Mouse (Mus musculus): ENCODE data around the gene Flrt1. TPM values are rescaled to one million over a fixed set of nuclear protein-coding genes. Genes with fewer than 3 reads are reported as not detected.

The Flrt1 gene
- total and polyA plus RNA-seq, 3 experiments, result not detected

GRCm38 (mm10) chr19:7153232-7153631 lies 47.7 kb upstream of the Flrt1 start:
- in situ Hi-C loops (cut with MboI; ENCODE audit: low pct_ligation_motif_present, low pct_unique_long_range_greater_than_20kb, low sequenced_read_pairs) (no loop called here), dilution Hi-C loops (cut with MboI; ENCODE audit: extremely low pct_ligation_motif_present, extremely low pct_unique_long_range_greater_than_20kb, low sequenced_read_pairs) (no loop called here)
- Histone ChIP-seq H3K79me2 (replicated peaks; ENCODE audit: control insufficient read depth, extremely low read depth, insufficient read depth, poor library complexity, severe bottlenecking) (no peaks in the 10 kb centered on the region), H3K27ac (ENCODE audit: insufficient read depth, low read depth) (no peak overlapping the region), H3K36me3 (replicated peaks in 1 of 2; ENCODE audit: control insufficient read depth in 1 of 2, insufficient read depth in 1 of 2, low read length in 1 of 2) (no peaks in the 10 kb centered on the region), H3K4me2 (ENCODE audit: insufficient read depth, low read depth, poor library complexity, severe bottlenecking) (no peak overlapping the region), H3K9ac (ENCODE audit: insufficient read depth, low read depth) (no peak overlapping the region), H3K9me3 (replicated peaks; ENCODE audit: low read length) (no peaks in the 10 kb centered on the region), H3K27me3 (replicated peaks) (peaks cover 95% of the 10 kb centered on the region), H3K4me3 (replicated peaks in 1 of 3; ENCODE audit: low read depth in 2 of 3, low read length in 2 of 3, poor library complexity in 1 of 3) (no peak overlapping the region), H3K4me1 (ENCODE audit: control insufficient read depth in 1 of 2, insufficient read depth in 2 of 2) (no peaks in the 10 kb centered on the region)
- no peak for DNase-seq (ENCODE audit: extremely low read depth)
- TF ChIP-seq E2F4 (IDR thresholded peaks at IDR 0.05; ENCODE audit: insufficient replicate concordance, low read depth, low read length), result no peak

- Histone ChIP-seq H3K9me3 (replicated peaks; ENCODE audit: low read length) (no peaks in the 10 kb centered on the region), H3K4me1 (ENCODE audit: control insufficient read depth in 1 of 2, insufficient read depth in 2 of 2) (no peaks in the 10 kb centered on the region), H3K36me3 (replicated peaks in 1 of 2; ENCODE audit: control insufficient read depth in 1 of 2, insufficient read depth in 1 of 2, low read length in 1 of 2) (no peaks in the 10 kb centered on the region), H3K4me2 (ENCODE audit: insufficient read depth, low read depth, poor library complexity, severe bottlenecking) (no peak overlapping the region), H3K27ac (ENCODE audit: insufficient read depth, low read depth) (no peak overlapping the region), H3K79me2 (replicated peaks; ENCODE audit: control insufficient read depth, extremely low read depth, insufficient read depth, poor library complexity, severe bottlenecking) (no peaks in the 10 kb centered on the region), H3K9ac (ENCODE audit: insufficient read depth, low read depth) (no peak overlapping the region), H3K27me3 (replicated peaks) (peaks cover 95% of the 10 kb centered on the region), H3K4me3 (replicated peaks in 1 of 3; ENCODE audit: low read depth in 2 of 3, low read length in 2 of 3, poor library complexity in 1 of 3) (no peak overlapping the region)
- TF ChIP-seq USF1 (IDR thresholded peaks at IDR 0.05; ENCODE audit: low read depth, low read length) (no peak), PAX5 (IDR thresholded peaks at IDR 0.05; ENCODE audit: low read length) (no peak), TCF12 (IDR thresholded peaks at IDR 0.05; ENCODE audit: low read depth, low read length) (no peak), NRF1 (IDR thresholded peaks at IDR 0.05; ENCODE audit: low read depth, low read length) (no peak), POLR2AphosphoS2 (IDR thresholded peaks at IDR 0.05; ENCODE audit: low read depth, low read length) (no peak), IRF4 (IDR thresholded peaks at IDR 0.05; ENCODE audit: low read depth, low read length) (no peak), BHLHE40 (IDR thresholded peaks at IDR 0.05; ENCODE audit: low read depth, low read length) (no peak), SMC3 (IDR thresholded peaks at IDR 0.05; ENCODE audit: low read depth, low read length) (no peak), SIN3A (IDR thresholded peaks at IDR 0.05; ENCODE audit: low read length) (no peak), ZKSCAN1 (IDR thresholded peaks at IDR 0.05; ENCODE audit: borderline replicate concordance, low read depth, low read length) (no peak), KAT2A (IDR thresholded peaks at IDR 0.05; ENCODE audit: insufficient replicate concordance, low read length) (no peak), ETS1 (conservative IDR thresholded peaks at IDR 0.05; ENCODE audit: low read depth, low read length) (no peak)
- in situ Hi-C loops (cut with MboI; ENCODE audit: low pct_ligation_motif_present, low pct_unique_long_range_greater_than_20kb, low sequenced_read_pairs), result no loop called here
- dilution Hi-C loops (cut with MboI; ENCODE audit: extremely low pct_ligation_motif_present, extremely low pct_unique_long_range_greater_than_20kb, low sequenced_read_pairs), result no loop called here
- no peak for DNase-seq (ENCODE audit: extremely low read depth)
Measured at GRCm38 (mm10) chr19:7151927-7152653, 46.6 kb upstream of the Flrt1 start.

All from CH12.LX (cell line).